Mouse (Mus musculus) liver, embryonic 12.5 days (tissue): ENCODE data around the gene Iqschfp. TPM values are rescaled to one million over a fixed set of nuclear protein-coding genes. Genes with fewer than 3 reads are reported as not detected.

Source experiments
- ATAC-seq: fragments of 200-750 bp; cut with Nextera tagmentation; 2 replicates; pipeline ENCODE4 v1.8.0; 2017; ENCODE audit warnings: moderate number of reproducible peaks, mild to moderate bottlenecking, moderate library complexity
- H3K27ac ChIP-seq: fragments of 300-500 bp; sonication (generic); 2 replicates; pipeline ENCODE4 v1.5.1; 2016; ENCODE audit warnings: mild to moderate bottlenecking
- H3K27me3 ChIP-seq: fragments of 300-500 bp; sonication (generic); replicated peaks from 2 replicates; pipeline ENCODE4 v1.6.1; 2016; ENCODE audit warnings: mild to moderate bottlenecking, moderate library complexity
- H3K36me3 ChIP-seq: fragments of 300-500 bp; sonication (generic); 2 replicates; pipeline ENCODE4 v1.6.1; 2016; ENCODE audit warnings: mild to moderate bottlenecking, moderate library complexity
- H3K4me1 ChIP-seq: fragments of 300-500 bp; sonication (generic); 2 replicates; pipeline ENCODE4 v1.6.1; 2016
- H3K4me2 ChIP-seq: fragments of 300-500 bp; sonication (generic); 2 replicates; pipeline ENCODE4 v1.6.1; 2016; ENCODE audit warnings: mild to moderate bottlenecking, moderate library complexity
- H3K4me3 ChIP-seq: fragments of 300-500 bp; sonication (generic); 2 replicates; pipeline ENCODE4 v1.5.1; 2016; ENCODE audit warnings: mild to moderate bottlenecking, moderate library complexity
- H3K9ac ChIP-seq: fragments of 300-500 bp; sonication (generic); 2 replicates; pipeline ENCODE4 v1.6.1; 2016; ENCODE audit warnings: mild to moderate bottlenecking, moderate library complexity
- H3K9me3 ChIP-seq: fragments of 300-500 bp; sonication (generic); replicated peaks from 2 replicates; pipeline ENCODE4 v1.6.1; 2016; ENCODE audit warnings: mild to moderate bottlenecking, moderate library complexity
- WGBS: fragments of 180-500 bp; shearing (Covaris S2); methylation state at CpG from one replicate; pipeline ENCODE4 v1.1.7; 2016; ENCODE audit not compliant: insufficient replicate concordance; 5-methylcytosine and 5-hydroxymethylcytosine counted together
- polyA plus RNA-seq: library from polyadenylated mRNA; unstranded; fragments of >200 nt; fragmentation: Nextera tagmentation; extraction: Ambion mirVana; gene quantifications from 2 replicates; pipeline ENCODE4 v1.2.1, GENCODE M21; 2016

Iqschfp gene
- polyA plus RNA-seq, 1 experiment from 2014 or later = not detected

DNA sequence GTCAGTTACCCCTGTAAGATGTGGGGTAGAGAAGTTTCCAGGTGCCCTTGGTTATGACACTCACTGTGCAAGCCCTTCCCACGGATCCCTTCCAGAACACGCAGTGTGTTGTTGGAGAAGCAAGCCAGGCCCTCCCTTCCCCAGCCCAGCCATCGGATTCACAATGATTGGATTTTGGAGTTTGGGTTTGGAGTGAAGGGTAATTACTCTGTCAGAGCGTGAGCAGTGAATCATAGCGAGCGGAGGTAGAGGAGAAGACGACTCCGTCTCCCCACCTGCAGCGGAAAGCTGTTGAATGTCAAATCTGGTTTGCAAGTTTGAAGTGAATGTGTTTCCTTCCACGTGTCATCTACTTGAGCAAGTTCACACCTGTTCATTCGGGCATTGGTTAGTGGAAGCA lies 620.3 kb downstream of the Iqschfp start:
- Histone ChIP-seq H3K9me3 (no peaks in the 10 kb centered on the region), H3K27me3 (no peaks in the 10 kb centered on the region), H3K27ac (no peak overlapping the region), H3K9ac (no peak overlapping the region), H3K4me1 (peaks cover 54% of the 10 kb centered on the region), H3K4me2 (no peak overlapping the region), H3K4me3 (no peak overlapping the region), H3K36me3 (no peaks in the 10 kb centered on the region)
- WGBS = 83% methylated on average over 11 of the region's 11 CpGs
- no peak for ATAC-seq

DNA sequence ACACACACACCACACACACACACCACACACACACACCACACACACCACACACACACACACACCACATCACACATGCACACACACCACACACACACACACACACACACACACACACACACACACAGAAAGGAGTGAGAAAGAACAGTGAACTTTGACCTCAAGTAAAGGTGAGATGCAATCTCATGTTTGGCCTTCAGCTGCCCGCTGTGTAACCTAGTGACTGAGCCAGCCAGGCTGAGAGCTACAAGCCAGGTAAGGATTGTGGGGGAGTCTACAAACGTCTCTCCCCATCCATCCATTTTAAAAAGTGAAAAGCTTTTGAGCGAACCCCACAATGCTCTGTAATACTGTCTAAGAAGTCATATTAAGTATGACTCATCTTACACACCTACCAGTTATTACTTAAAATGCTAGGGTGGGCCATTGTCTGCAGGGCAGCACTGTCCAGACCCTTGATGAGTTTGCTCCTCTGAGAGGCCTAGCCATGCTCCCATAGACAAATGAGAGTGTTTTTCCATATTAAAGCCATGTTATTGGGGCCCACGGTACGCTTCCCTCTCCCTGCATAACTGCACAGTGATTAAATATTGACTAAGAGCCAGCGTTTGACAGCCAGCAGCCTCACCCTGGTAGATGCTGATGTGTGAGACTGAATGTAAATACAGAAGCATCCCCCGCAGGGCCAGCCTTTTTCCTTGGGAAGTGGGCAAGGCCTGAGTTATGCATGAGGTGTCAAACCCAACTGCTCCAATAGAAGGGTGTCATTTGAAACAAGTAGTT lies 621.5 kb downstream of the Iqschfp start:
- 76% methylated on average over 7 of the region's 7 CpGs for WGBS
- Histone ChIP-seq H3K9me3 (no peaks in the 10 kb centered on the region), H3K27ac (no peak overlapping the region), H3K9ac (no peak overlapping the region), H3K36me3 (no peaks in the 10 kb centered on the region), H3K27me3 (no peaks in the 10 kb centered on the region), H3K4me1 (peaks cover 43% of the 10 kb centered on the region), H3K4me3 (no peak overlapping the region), H3K4me2 (no peak overlapping the region)
- no peak for ATAC-seq

DNA sequence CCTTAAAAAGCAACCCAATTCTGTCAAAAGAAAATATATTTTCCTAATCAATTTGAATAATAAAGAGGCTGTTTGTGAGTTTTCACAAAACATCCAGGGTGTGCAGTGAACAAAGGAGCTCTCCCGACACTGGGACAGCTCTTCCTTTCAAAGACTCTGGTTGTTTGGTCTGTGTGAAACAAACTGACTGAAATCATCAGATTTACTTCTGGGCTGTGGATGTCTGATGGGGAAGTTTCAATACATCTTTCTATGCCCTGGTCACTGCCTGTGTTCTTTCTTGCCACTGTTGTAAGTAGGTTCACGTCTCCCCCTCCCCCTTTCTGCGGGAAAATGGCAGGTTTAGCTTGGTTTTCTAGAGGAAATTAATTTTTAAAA lies 622.1 kb downstream of the Iqschfp start:
- no peaks in the 10 kb centered on the region for H3K27me3 ChIP-seq
- WGBS = 83% methylated on average over 3 of the region's 3 CpGs
- H3K4me1 ChIP-seq = peaks cover 37% of the 10 kb centered on the region
- H3K9me3 ChIP-seq = no peaks in the 10 kb centered on the region
- H3K27ac ChIP-seq = no peak overlapping the region
- no peak for ATAC-seq
- H3K4me2 ChIP-seq = no peak overlapping the region
- H3K9ac ChIP-seq = no peak overlapping the region
- H3K36me3 ChIP-seq = no peaks in the 10 kb centered on the region
- H3K4me3 ChIP-seq = no peak overlapping the region

DNA sequence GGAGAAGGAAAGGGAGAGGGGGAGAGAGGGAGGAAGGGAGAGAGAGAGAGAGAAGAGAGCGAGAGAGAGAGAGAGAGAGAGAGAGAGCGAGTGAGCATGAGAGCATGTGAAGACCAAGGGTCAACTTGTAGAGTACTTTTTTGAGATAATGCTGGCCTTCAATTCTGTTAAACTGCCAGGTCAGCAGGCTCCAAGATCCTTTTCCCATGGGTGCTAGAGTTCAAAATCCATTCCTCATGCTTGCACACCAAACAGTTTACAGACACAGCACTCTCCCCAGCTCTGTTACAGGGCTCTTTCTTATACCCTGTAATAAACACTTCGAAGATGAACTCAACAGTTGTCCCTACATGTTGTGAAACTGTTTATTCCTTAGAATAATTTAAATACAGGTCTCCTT lies 622.7 kb downstream of the Iqschfp start:
- no peak overlapping the region for H3K4me2 ChIP-seq
- H3K27ac ChIP-seq = no peak overlapping the region
- ATAC-seq = no peak
- H3K27me3 ChIP-seq = no peaks in the 10 kb centered on the region
- WGBS = 71% methylated on average over 3 of the region's 3 CpGs
- no peaks in the 10 kb centered on the region for H3K9me3 ChIP-seq
- no peaks in the 10 kb centered on the region for H3K36me3 ChIP-seq
- no peak overlapping the region for H3K9ac ChIP-seq
- peaks cover 31% of the 10 kb centered on the region for H3K4me1 ChIP-seq
- no peak overlapping the region for H3K4me3 ChIP-seq

DNA sequence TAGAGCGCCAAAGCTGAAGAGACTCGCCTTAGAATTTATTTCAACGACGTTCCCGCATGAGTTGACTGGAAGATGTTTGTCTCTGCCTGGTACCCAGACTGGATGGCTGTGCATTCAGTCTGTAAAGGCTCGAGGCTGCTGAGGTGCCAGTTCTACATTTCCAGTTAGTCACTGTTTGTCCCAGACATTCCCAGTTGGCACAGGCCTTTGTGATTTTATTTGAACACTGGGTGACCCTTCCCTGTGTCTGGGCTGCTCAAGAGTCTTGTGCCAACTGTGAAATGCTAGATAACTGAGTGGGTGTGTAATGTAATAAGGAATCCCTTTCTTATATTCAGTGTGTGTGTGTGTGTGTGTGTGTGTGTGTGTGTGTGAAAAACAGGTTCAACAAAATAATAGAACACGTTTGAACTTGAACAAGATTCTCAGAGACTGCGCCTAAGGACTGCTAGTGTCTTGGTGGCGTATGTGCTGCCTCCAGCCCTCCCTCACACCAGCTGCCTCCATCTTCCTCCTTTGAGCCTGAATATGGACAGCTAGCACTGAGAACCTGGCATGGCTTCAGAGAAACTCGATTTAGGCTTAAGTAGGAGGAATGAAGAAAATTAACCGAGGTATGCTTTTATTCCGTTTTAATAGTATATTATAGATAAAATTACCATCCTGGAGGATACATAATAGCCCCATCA lies 624.5 kb downstream of the Iqschfp start:
- H3K4me2 ChIP-seq = no peak overlapping the region
- no peak overlapping the region for H3K27ac ChIP-seq
- no peak overlapping the region for H3K9ac ChIP-seq
- ATAC-seq = no peak
- no peaks in the 10 kb centered on the region for H3K27me3 ChIP-seq
- H3K4me1 ChIP-seq = peaks cover 13% of the 10 kb centered on the region
- WGBS = 81% methylated on average over 12 of the region's 12 CpGs
- no peak overlapping the region for H3K4me3 ChIP-seq
- no peaks in the 10 kb centered on the region for H3K9me3 ChIP-seq
- H3K36me3 ChIP-seq = no peaks in the 10 kb centered on the region

DNA sequence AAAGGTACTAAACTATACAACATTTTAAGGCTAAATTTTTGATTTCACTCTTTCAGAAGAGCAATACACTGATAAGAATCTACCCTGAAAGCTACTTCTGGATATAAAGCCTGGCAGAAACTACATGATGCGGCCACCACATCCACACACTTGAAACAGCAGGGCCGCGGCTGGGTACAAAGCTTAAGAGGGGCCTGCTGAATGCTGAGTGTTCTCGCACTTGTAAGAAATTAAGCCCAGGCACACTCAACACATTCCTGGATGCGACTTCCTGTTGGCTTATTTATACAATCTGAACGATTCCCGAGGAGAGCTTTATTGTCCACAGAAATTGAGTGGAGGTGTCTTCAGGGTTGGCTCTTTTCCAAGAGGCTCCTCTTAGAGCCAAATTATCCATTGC lies 625.2 kb downstream of the Iqschfp start:
- no peak for ATAC-seq
- Histone ChIP-seq H3K4me1 (0 out of 2 replicates have a peak, but pooled peaks cover 7% of the 10 kb centered on the region), H3K27ac (no peak overlapping the region), H3K9me3 (no peaks in the 10 kb centered on the region), H3K4me2 (no peak overlapping the region), H3K9ac (no peak overlapping the region), H3K27me3 (no peaks in the 10 kb centered on the region), H3K4me3 (no peak overlapping the region), H3K36me3 (no peaks in the 10 kb centered on the region)
- 73% methylated on average over 7 of the region's 7 CpGs for WGBS

DNA sequence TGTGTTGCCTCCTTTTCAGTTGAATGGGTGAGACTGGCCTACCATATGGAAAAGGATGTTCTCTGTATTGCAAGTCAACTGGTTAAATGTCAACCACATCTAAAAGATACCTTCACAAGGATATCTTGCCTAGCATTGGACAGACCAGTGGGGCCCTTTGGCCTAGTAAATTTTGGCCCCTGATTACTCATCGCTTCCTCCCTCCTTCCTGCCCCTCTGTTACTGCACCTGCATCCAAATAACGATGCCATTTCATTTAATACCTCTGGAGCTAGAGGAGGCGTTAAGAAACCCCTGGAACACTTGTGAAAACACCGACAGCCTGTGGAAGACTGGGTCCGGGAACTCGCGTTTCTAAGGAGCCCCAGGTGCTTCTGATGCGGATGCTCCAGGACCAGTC lies 626.0 kb downstream of the Iqschfp start:
- Histone ChIP-seq H3K9ac (no peak overlapping the region), H3K27me3 (no peaks in the 10 kb centered on the region), H3K4me2 (no peak overlapping the region), H3K9me3 (no peaks in the 10 kb centered on the region), H3K27ac (no peak overlapping the region), H3K36me3 (no peaks in the 10 kb centered on the region), H3K4me3 (no peak overlapping the region), H3K4me1 (no peaks in the 10 kb centered on the region)
- no peak for ATAC-seq
- WGBS = 74% methylated on average over 8 of the region's 8 CpGs

DNA sequence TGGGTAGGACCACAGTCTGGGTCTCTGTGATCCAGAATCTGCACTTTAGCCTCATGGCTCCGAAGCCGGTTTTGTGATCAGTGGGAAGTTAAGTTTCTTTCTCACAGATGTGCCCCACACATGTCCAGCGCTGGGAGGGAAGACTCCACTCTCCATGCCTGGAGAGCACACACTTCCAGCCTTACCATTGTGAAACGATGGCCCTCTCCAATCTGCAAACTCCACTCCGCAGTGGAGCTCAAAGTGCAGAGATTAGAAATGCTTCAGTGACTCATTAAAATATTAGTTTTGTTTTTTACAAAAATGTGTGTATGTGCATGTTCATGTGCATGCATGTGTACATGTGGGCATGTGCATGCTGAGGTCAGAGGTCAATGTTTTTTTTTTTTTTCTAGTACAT lies 626.6 kb downstream of the Iqschfp start:
- Histone ChIP-seq H3K27me3 (no peaks in the 10 kb centered on the region), H3K9me3 (no peaks in the 10 kb centered on the region), H3K4me1 (no peaks in the 10 kb centered on the region), H3K36me3 (no peaks in the 10 kb centered on the region), H3K4me3 (no peak overlapping the region), H3K4me2 (no peak overlapping the region), H3K9ac (no peak overlapping the region), H3K27ac (no peak overlapping the region)
- 88% methylated on average over 5 of the region's 5 CpGs for WGBS
- ATAC-seq = no peak

DNA sequence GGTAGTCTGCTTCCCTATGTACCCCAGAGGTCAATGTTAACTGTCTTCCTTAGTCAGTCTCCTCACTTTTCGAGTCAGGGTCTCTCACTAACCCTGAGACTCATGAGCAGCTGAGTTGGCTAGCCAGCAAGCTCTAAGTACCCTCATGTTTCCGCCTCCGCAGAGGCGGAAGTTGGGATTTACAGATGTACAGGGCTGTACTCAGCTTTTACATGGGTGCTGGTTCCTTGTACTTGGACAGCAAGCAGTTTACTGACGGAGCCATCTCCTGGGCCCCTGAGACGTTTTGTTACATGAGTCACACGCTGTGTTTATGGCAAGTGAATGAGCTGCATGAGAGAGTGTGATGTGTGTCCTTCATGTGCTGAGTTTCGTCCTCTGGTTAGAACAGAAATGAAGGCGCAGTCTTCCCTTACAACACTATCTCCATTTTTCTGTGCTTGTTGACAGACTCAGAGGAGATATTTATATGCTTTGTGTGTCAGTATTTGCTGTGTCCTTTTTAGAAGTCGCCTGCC lies 633.4 kb downstream of the Iqschfp start:
- Histone ChIP-seq H3K4me1 (no peaks in the 10 kb centered on the region), H3K36me3 (no peaks in the 10 kb centered on the region), H3K9me3 (no peaks in the 10 kb centered on the region), H3K4me3 (no peak overlapping the region), H3K4me2 (no peak overlapping the region), H3K9ac (no peak overlapping the region), H3K27me3 (no peaks in the 10 kb centered on the region), H3K27ac (no peak overlapping the region)
- ATAC-seq = no peak
- WGBS = 79% methylated on average over 10 of the region's 10 CpGs

DNA sequence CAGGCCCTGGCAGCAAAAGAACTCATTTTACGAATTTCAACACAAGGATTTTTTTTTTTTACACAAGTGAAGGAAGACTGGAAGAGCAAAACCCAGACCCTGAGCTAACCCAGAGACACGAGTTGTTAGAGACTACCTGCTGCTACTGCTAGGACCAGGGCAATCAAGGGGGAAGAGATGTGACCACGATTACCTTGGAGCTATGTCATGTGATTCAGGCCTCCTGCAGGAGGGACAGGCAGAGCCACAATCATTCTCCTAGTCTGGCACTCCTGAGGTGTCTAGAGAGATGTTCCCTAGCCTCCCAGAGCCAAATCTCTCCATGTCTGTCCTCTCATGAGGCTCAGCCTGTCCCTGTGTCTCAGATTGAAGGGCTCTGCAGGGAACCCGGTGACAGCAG lies 634.4 kb downstream of the Iqschfp start:
- 36% methylated on average over 4 of the region's 4 CpGs for WGBS
- H3K9ac ChIP-seq = no peak overlapping the region

DNA sequence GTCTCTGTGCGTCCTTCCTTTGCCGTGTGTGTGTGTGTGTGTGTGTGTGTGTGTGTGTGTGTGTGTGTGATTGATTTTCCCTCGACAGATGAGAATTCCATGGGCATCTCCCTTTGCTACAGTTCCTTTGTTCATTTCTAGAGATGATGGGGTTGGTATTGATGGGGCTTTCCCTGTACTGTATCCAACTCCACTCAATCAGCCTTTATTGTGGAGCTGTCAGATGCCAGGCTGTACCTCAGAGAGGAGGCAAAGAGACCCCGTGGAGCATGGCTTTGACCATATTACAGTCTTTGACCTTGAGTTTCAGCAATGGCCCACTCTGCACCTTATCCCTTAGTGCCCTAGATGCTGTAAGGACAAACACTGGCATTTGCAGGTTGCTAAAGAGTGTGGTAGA lies 635.1 kb downstream of the Iqschfp start:
- no peaks in the 10 kb centered on the region for H3K27me3 ChIP-seq
- no peak for ATAC-seq
- no peak overlapping the region for H3K9ac ChIP-seq
- H3K4me1 ChIP-seq = no peaks in the 10 kb centered on the region
- no peak overlapping the region for H3K4me3 ChIP-seq
- H3K4me2 ChIP-seq = no peak overlapping the region
- no peaks in the 10 kb centered on the region for H3K36me3 ChIP-seq
- no peaks in the 10 kb centered on the region for H3K9me3 ChIP-seq
- 77% methylated on average over 4 of the region's 4 CpGs for WGBS
- H3K27ac ChIP-seq = no peak overlapping the region

More for the DNA sequence above, 634.4 kb downstream of the Iqschfp start:
- H3K4me3 ChIP-seq = no peak overlapping the region
- H3K4me2 ChIP-seq = no peak overlapping the region
- no peak for ATAC-seq
- no peak overlapping the region for H3K27ac ChIP-seq
- no peaks in the 10 kb centered on the region for H3K9me3 ChIP-seq
- no peaks in the 10 kb centered on the region for H3K4me1 ChIP-seq
- no peaks in the 10 kb centered on the region for H3K27me3 ChIP-seq
- H3K36me3 ChIP-seq = no peaks in the 10 kb centered on the region

DNA sequence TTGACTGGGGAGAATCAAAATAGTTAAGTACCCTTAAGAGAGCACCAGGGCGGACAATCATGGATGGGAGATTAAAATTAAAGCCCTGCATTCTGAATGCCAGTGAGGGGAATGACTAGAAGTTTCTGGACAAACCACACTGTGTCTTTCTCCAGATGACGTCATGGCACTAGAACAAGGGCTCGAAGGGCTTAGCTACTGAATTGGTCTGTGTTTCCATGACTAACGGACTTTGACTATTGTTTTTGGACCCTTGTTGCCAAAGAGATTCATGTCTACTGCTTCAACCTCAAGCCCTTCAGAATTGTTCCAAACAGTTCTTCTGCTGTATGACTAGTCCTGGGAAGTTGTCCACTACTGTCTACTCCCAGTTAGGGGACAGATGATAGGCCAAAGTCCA lies 639.9 kb downstream of the Iqschfp start:
- H3K36me3 ChIP-seq = no peaks in the 10 kb centered on the region
- H3K4me2 ChIP-seq = no peak overlapping the region
- H3K27ac ChIP-seq = no peak overlapping the region
- no peak overlapping the region for H3K4me3 ChIP-seq
- no peaks in the 10 kb centered on the region for H3K9me3 ChIP-seq
- WGBS = 78% methylated on average over 4 of the region's 4 CpGs
- H3K27me3 ChIP-seq = no peaks in the 10 kb centered on the region
- no peak for ATAC-seq
- H3K9ac ChIP-seq = no peak overlapping the region
- H3K4me1 ChIP-seq = no peaks in the 10 kb centered on the region
